Mouse (Mus musculus): ENCODE results near the gene Insyn1. TPM values are rescaled to one million over a fixed set of nuclear protein-coding genes. Genes with fewer than 3 reads are reported as not detected.

Gene Insyn1
- polyA plus RNA-seq, 1 experiment from 2014 or later, result 1.6 TPM

GRCm38 (mm10) chr9:58519953-58520352 is 31.6 kb downstream of the Insyn1 start:
- Histone ChIP-seq H3K36me3 (ENCODE audit: control insufficient read depth, insufficient read depth, low read length) (no peaks in the 10 kb centered on the region; the same call in 1 of the 2 replicates), H3K4me3 (ENCODE audit: low read depth, low read length) (no peak overlapping the region), H3K9me3 (replicated peaks; ENCODE audit: control insufficient read depth, low read length) (no peaks in the 10 kb centered on the region), H3K27me3 (ENCODE audit: control insufficient read depth, insufficient read depth, low read length) (no peaks in the 10 kb centered on the region), H3K27ac (ENCODE audit: low read depth, low read length) (no peak overlapping the region), H3K4me1 (ENCODE audit: control insufficient read depth, insufficient read depth, low read length) (peaks cover 4% of the 10 kb centered on the region; the same call in 1 of the 2 replicates), H3K4me2 (no peak overlapping the region), H3K9ac (ENCODE audit: low read depth, low read length) (no peak overlapping the region)
- 70% methylated on average over 3 of the region's 3 CpGs for WGBS (ENCODE audit: insufficient replicate concordance)
- no peak for ATAC-seq (replicated peaks; ENCODE audit: insufficient number of reproducible peaks, low FRiP score, low TSS enrichment)

- no peak overlapping the region for H3K4me2 ChIP-seq
- H3K4me1 ChIP-seq (ENCODE audit: control insufficient read depth, insufficient read depth, low read length), result peaks cover 4% of the 10 kb centered on the region; the same call in 1 of the 2 replicates
- no peaks in the 10 kb centered on the region for H3K27me3 ChIP-seq (ENCODE audit: control insufficient read depth, insufficient read depth, low read length)
- WGBS (ENCODE audit: insufficient replicate concordance), result 66% methylated on average over 5 of the region's 5 CpGs
- no peak for ATAC-seq (replicated peaks; ENCODE audit: insufficient number of reproducible peaks, low FRiP score, low TSS enrichment)
- no peak overlapping the region for H3K27ac ChIP-seq (ENCODE audit: low read depth, low read length)
- H3K36me3 ChIP-seq (ENCODE audit: control insufficient read depth, insufficient read depth, low read length), result no peaks in the 10 kb centered on the region; the same call in 1 of the 2 replicates
- H3K4me3 ChIP-seq (ENCODE audit: low read depth, low read length), result no peak overlapping the region
- no peak overlapping the region for H3K9ac ChIP-seq (ENCODE audit: low read depth, low read length)
- no peaks in the 10 kb centered on the region for H3K9me3 ChIP-seq (replicated peaks; ENCODE audit: control insufficient read depth, low read length)
These were observed 32.6 kb downstream of the Insyn1 start for GRCm38 (mm10) chr9:58520816-58521581.

GRCm38 (mm10) chr9:58521883-58522423 is 33.5 kb downstream of the Insyn1 start:
- no peak overlapping the region for H3K27ac ChIP-seq (ENCODE audit: low read depth, low read length)
- peaks cover 4% of the 10 kb centered on the region; the same call in 1 of the 2 replicates for H3K4me1 ChIP-seq (ENCODE audit: control insufficient read depth, insufficient read depth, low read length)
- H3K9me3 ChIP-seq (replicated peaks; ENCODE audit: control insufficient read depth, low read length), result no peaks in the 10 kb centered on the region
- WGBS (ENCODE audit: insufficient replicate concordance), result 48% methylated on average over 4 of the region's 4 CpGs
- no peak for ATAC-seq (replicated peaks; ENCODE audit: insufficient number of reproducible peaks, low FRiP score, low TSS enrichment)
- no peaks in the 10 kb centered on the region for H3K27me3 ChIP-seq (ENCODE audit: control insufficient read depth, insufficient read depth, low read length)
- H3K9ac ChIP-seq (ENCODE audit: low read depth, low read length), result no peak overlapping the region
- H3K36me3 ChIP-seq (ENCODE audit: control insufficient read depth, insufficient read depth, low read length), result no peaks in the 10 kb centered on the region; the same call in 1 of the 2 replicates
- no peak overlapping the region for H3K4me3 ChIP-seq (ENCODE audit: low read depth, low read length)
- H3K4me2 ChIP-seq, result no peak overlapping the region

GRCm38 (mm10) chr9:58525108-58525507 is 36.7 kb downstream of the Insyn1 start:
- WGBS (ENCODE audit: insufficient replicate concordance), result 75% methylated on average over 4 of the region's 4 CpGs
- H3K4me1 ChIP-seq (ENCODE audit: control insufficient read depth, insufficient read depth, low read length), result peaks cover 4% of the 10 kb centered on the region; the same call in 1 of the 2 replicates
- no peak overlapping the region for H3K4me3 ChIP-seq (ENCODE audit: low read depth, low read length)
- no peak overlapping the region for H3K4me2 ChIP-seq
- no peak overlapping the region for H3K27ac ChIP-seq (ENCODE audit: low read depth, low read length)
- H3K9me3 ChIP-seq (replicated peaks; ENCODE audit: control insufficient read depth, low read length), result no peaks in the 10 kb centered on the region
- H3K36me3 ChIP-seq (ENCODE audit: control insufficient read depth, insufficient read depth, low read length), result peaks cover 3% of the 10 kb centered on the region; the same call in 1 of the 2 replicates
- no peak for ATAC-seq (replicated peaks; ENCODE audit: insufficient number of reproducible peaks, low FRiP score, low TSS enrichment)
- H3K27me3 ChIP-seq (ENCODE audit: control insufficient read depth, insufficient read depth, low read length), result no peaks in the 10 kb centered on the region
- no peak overlapping the region for H3K9ac ChIP-seq (ENCODE audit: low read depth, low read length)

- ATAC-seq (replicated peaks; ENCODE audit: insufficient number of reproducible peaks, low FRiP score, low TSS enrichment), result no peak
- Histone ChIP-seq H3K4me2 (no peak overlapping the region), H3K4me1 (ENCODE audit: control insufficient read depth, insufficient read depth, low read length) (no peaks in the 10 kb centered on the region), H3K27me3 (ENCODE audit: control insufficient read depth, insufficient read depth, low read length) (no peaks in the 10 kb centered on the region), H3K4me3 (ENCODE audit: low read depth, low read length) (no peak overlapping the region), H3K36me3 (ENCODE audit: control insufficient read depth, insufficient read depth, low read length) (peaks cover 3% of the 10 kb centered on the region; the same call in 1 of the 2 replicates), H3K9me3 (replicated peaks; ENCODE audit: control insufficient read depth, low read length) (no peaks in the 10 kb centered on the region), H3K27ac (ENCODE audit: low read depth, low read length) (no peak overlapping the region), H3K9ac (ENCODE audit: low read depth, low read length) (no peak overlapping the region)
- WGBS (ENCODE audit: insufficient replicate concordance), result 80% methylated on average over 4 of the region's 4 CpGs
These were observed 39.4 kb downstream of the Insyn1 start for GRCm38 (mm10) chr9:58527841-58528240.

GRCm38 (mm10) chr9:58530407-58530806 is 42.0 kb downstream of the Insyn1 start:
- H3K27ac ChIP-seq (ENCODE audit: low read depth, low read length), result no peak overlapping the region
- H3K9me3 ChIP-seq (replicated peaks; ENCODE audit: control insufficient read depth, low read length), result no peaks in the 10 kb centered on the region
- 83% methylated on average over 13 of the region's 13 CpGs for WGBS (ENCODE audit: insufficient replicate concordance)
- H3K36me3 ChIP-seq (ENCODE audit: control insufficient read depth, insufficient read depth, low read length), result peaks cover 3% of the 10 kb centered on the region; the same call in 1 of the 2 replicates
- no peaks in the 10 kb centered on the region for H3K27me3 ChIP-seq (ENCODE audit: control insufficient read depth, insufficient read depth, low read length)
- no peaks in the 10 kb centered on the region for H3K4me1 ChIP-seq (ENCODE audit: control insufficient read depth, insufficient read depth, low read length)
- H3K9ac ChIP-seq (ENCODE audit: low read depth, low read length), result no peak overlapping the region
- no peak overlapping the region for H3K4me2 ChIP-seq
- H3K4me3 ChIP-seq (ENCODE audit: low read depth, low read length), result no peak overlapping the region
- ATAC-seq (replicated peaks; ENCODE audit: insufficient number of reproducible peaks, low FRiP score, low TSS enrichment), result no peak

GRCm38 (mm10) chr9:58532236-58532635 is 43.8 kb downstream of the Insyn1 start:
- no peak for ATAC-seq (replicated peaks; ENCODE audit: insufficient number of reproducible peaks, low FRiP score, low TSS enrichment)
- Histone ChIP-seq H3K27me3 (ENCODE audit: control insufficient read depth, insufficient read depth, low read length) (no peaks in the 10 kb centered on the region), H3K4me1 (ENCODE audit: control insufficient read depth, insufficient read depth, low read length) (no peaks in the 10 kb centered on the region), H3K9ac (ENCODE audit: low read depth, low read length) (no peak overlapping the region), H3K4me3 (ENCODE audit: low read depth, low read length) (no peak overlapping the region), H3K4me2 (no peak overlapping the region), H3K9me3 (replicated peaks; ENCODE audit: control insufficient read depth, low read length) (no peaks in the 10 kb centered on the region), H3K36me3 (ENCODE audit: control insufficient read depth, insufficient read depth, low read length) (peaks cover under 1% of the 10 kb centered on the region; the same call in 1 of the 2 replicates), H3K27ac (ENCODE audit: low read depth, low read length) (no peak overlapping the region)
- 91% methylated on average over 4 of the region's 4 CpGs for WGBS (ENCODE audit: insufficient replicate concordance)

GRCm38 (mm10) chr9:58533322-58533721 is 44.9 kb downstream of the Insyn1 start:
- no peak overlapping the region for H3K4me3 ChIP-seq (ENCODE audit: low read depth, low read length)
- H3K27ac ChIP-seq (ENCODE audit: low read depth, low read length), result no peak overlapping the region
- no peaks in the 10 kb centered on the region for H3K4me1 ChIP-seq (ENCODE audit: control insufficient read depth, insufficient read depth, low read length)
- H3K9me3 ChIP-seq (replicated peaks; ENCODE audit: control insufficient read depth, low read length), result no peaks in the 10 kb centered on the region
- no peak overlapping the region for H3K9ac ChIP-seq (ENCODE audit: low read depth, low read length)
- H3K36me3 ChIP-seq (ENCODE audit: control insufficient read depth, insufficient read depth, low read length), result 0 out of 2 replicates have a peak, but pooled peaks cover 2% of the 10 kb centered on the region
- ATAC-seq (replicated peaks; ENCODE audit: insufficient number of reproducible peaks, low FRiP score, low TSS enrichment), result no peak
- 79% methylated on average over 6 of the region's 6 CpGs for WGBS (ENCODE audit: insufficient replicate concordance)
- no peaks in the 10 kb centered on the region for H3K27me3 ChIP-seq (ENCODE audit: control insufficient read depth, insufficient read depth, low read length)
- no peak overlapping the region for H3K4me2 ChIP-seq

Data from heart, embryonic 11.5 days (tissue).